Mouse (Mus musculus): Measurements from ENCODE around the gene Cdk19. TPM values are rescaled to one million over a fixed set of nuclear protein-coding genes. Genes with fewer than 3 reads are reported as not detected.

Gene Cdk19
- polyA plus RNA-seq, 1 experiment, result 18.2 TPM

DNA sequence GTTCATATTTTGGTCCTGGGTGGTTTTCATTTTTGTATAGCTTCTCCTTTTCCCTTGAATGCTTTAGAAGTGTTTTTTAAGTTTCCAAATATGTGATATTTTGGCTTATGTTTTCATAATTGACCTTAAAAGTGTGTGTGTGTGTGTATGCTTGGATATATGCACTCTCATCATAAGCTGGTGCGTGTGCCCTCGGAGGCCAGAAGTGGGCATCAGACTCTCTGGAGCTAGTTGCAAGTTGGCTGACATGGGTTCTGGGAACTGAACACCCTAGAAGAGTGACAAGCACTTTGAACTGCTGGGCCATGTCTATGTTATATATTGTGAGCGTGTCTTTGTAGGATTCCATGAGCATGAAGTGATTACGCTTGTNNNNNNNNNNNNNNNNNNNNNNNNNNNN lies 110.8 kb downstream of the Cdk19 start:
- Histone ChIP-seq H3K4me1 (ENCODE audit: control insufficient read depth, insufficient read depth, low read length) (peaks cover 2% of the 10 kb centered on the region), H3K27ac (ENCODE audit: control insufficient read depth, insufficient read depth, low read depth, low read length, poor library complexity) (no peak overlapping the region), H3K4me3 (replicated peaks; ENCODE audit: control insufficient read depth, low read depth, low read length) (no peak overlapping the region)
- WGBS, result 90% methylated on average over 4 of the region's 4 CpGs
- TF ChIP-seq CTCF (IDR thresholded peaks at IDR 0.05; ENCODE audit: control insufficient read depth, insufficient read depth, low read length) (no peak), POLR2A (IDR thresholded peaks at IDR 0.05; ENCODE audit: borderline replicate concordance, control insufficient read depth, low read depth, low read length) (no peak)

DNA sequence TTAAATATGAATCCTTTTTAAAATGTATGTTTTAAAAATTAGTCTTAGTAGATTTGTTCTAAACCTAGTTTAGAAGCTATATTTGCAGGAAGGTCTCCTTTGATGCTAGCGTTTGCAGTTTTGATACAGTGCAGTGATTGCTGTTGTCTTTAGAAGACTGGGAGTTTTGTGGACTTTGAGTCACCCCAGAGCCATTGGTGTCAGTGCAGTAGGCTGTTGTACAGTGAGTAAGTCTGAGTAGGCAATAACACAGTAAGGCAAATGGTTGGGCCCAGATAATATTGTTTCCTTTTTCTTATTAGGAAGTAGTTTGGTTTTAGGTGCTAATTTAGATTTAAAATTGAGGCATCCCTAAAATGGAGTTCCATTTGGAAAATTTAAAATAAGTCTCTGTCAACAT lies 117.8 kb downstream of the Cdk19 start:
- 88% methylated on average over 1 of the region's 1 CpGs for WGBS
- no peak for TF ChIP-seq POLR2A (IDR thresholded peaks at IDR 0.05; ENCODE audit: borderline replicate concordance, control insufficient read depth, low read depth, low read length)
- TF ChIP-seq CTCF (IDR thresholded peaks at IDR 0.05; ENCODE audit: control insufficient read depth, insufficient read depth, low read length), result no peak
- H3K27ac ChIP-seq (ENCODE audit: control insufficient read depth, insufficient read depth, low read depth, low read length, poor library complexity), result no peak overlapping the region
- peaks cover 5% of the 10 kb centered on the region; the same call in 1 of the 2 replicates for H3K4me1 ChIP-seq (ENCODE audit: control insufficient read depth, insufficient read depth, low read length)
- H3K4me3 ChIP-seq (replicated peaks; ENCODE audit: control insufficient read depth, low read depth, low read length), result no peak overlapping the region

DNA sequence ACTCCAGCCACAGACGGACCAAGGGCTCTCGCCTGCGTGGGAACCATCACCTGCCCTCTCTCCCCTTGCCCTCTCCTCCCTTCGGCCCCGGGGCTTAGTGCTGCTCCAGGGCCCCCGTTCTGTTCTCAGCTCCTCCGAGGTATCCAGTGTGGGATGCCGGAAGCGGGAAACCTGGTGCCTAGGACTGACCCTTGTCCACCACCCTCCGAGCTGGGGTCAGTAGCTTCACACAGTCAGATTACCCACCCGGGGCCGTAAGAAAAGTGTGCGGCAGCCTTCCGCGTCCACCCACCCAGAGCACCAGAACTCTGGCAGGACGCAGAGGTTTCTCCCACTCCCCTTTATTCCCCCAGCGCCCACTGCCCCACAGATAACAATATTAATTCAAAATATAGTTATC lies 119.8 kb downstream of the Cdk19 start:
- no peak overlapping the region for H3K4me3 ChIP-seq (replicated peaks; ENCODE audit: control insufficient read depth, low read depth, low read length)
- WGBS, result 91% methylated on average over 17 of the region's 17 CpGs
- no peak overlapping the region for H3K27ac ChIP-seq (ENCODE audit: control insufficient read depth, insufficient read depth, low read depth, low read length, poor library complexity)
- TF ChIP-seq POLR2A (IDR thresholded peaks at IDR 0.05; ENCODE audit: borderline replicate concordance, control insufficient read depth, low read depth, low read length) (no peak), CTCF (IDR thresholded peaks at IDR 0.05; ENCODE audit: control insufficient read depth, insufficient read depth, low read length) (no peak)
- H3K4me1 ChIP-seq (ENCODE audit: control insufficient read depth, insufficient read depth, low read length), result peaks cover 5% of the 10 kb centered on the region; the same call in 1 of the 2 replicates

DNA sequence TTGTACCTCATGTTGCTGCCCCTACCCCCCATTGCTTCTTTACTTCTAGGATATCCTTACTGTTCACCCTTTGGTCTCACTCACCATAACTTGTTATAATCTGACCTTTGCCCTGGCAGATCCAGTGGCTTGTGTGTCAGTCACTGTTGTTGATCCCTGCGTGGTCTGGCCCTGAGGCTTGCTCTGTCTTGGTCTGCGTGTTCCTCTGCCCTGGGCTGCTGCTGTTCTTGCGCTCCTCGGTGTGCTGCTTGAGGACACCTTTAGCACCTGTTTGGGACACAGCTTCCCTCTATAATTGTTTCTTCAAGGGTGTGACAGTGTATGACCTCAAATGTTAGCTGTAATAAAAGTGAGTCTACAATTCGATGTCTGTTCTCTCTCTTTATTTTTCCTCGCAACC lies 122.0 kb downstream of the Cdk19 start:
- Histone ChIP-seq H3K27ac (ENCODE audit: control insufficient read depth, insufficient read depth, low read depth, low read length, poor library complexity) (no peak overlapping the region), H3K4me1 (ENCODE audit: control insufficient read depth, insufficient read depth, low read length) (peaks cover 5% of the 10 kb centered on the region; the same call in 1 of the 2 replicates), H3K4me3 (replicated peaks; ENCODE audit: control insufficient read depth, low read depth, low read length) (no peak overlapping the region)
- no peak for TF ChIP-seq CTCF (IDR thresholded peaks at IDR 0.05; ENCODE audit: control insufficient read depth, insufficient read depth, low read length)
- no peak for TF ChIP-seq POLR2A (IDR thresholded peaks at IDR 0.05; ENCODE audit: borderline replicate concordance, control insufficient read depth, low read depth, low read length)
- 71% methylated on average over 6 of the region's 6 CpGs for WGBS

DNA sequence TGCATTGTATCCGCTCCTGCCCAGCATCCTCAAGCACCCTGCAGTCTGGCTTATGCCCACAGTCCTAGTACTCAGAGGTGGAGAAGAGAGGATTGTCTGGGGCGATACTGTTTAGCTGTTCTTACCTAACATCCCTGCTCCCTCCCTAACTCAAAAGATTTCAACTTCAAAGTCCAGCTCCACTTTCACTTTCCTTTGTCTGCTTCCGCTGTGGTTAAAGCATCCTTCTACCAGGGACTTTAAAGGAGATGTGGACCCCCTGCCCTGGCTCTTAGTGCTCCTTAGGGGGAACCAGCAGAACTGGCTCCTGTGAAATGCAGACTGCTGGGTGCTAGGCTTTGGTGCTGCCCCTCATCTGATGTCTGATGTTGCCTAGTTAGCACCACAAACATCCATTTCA lies 122.9 kb downstream of the Cdk19 start:
- Histone ChIP-seq H3K4me3 (replicated peaks; ENCODE audit: control insufficient read depth, low read depth, low read length) (peak overlapping the region; percentile 69), H3K27ac (ENCODE audit: control insufficient read depth, insufficient read depth, low read depth, low read length, poor library complexity) (peak overlapping the region; percentile 64; the same call in 1 of the 2 replicates), H3K4me1 (ENCODE audit: control insufficient read depth, insufficient read depth, low read length) (peaks cover 5% of the 10 kb centered on the region; the same call in 1 of the 2 replicates)
- no peak for TF ChIP-seq POLR2A (IDR thresholded peaks at IDR 0.05; ENCODE audit: borderline replicate concordance, control insufficient read depth, low read depth, low read length)
- TF ChIP-seq CTCF (IDR thresholded peaks at IDR 0.05; ENCODE audit: control insufficient read depth, insufficient read depth, low read length), result no peak
- 14% methylated on average over 3 of the region's 3 CpGs for WGBS

DNA sequence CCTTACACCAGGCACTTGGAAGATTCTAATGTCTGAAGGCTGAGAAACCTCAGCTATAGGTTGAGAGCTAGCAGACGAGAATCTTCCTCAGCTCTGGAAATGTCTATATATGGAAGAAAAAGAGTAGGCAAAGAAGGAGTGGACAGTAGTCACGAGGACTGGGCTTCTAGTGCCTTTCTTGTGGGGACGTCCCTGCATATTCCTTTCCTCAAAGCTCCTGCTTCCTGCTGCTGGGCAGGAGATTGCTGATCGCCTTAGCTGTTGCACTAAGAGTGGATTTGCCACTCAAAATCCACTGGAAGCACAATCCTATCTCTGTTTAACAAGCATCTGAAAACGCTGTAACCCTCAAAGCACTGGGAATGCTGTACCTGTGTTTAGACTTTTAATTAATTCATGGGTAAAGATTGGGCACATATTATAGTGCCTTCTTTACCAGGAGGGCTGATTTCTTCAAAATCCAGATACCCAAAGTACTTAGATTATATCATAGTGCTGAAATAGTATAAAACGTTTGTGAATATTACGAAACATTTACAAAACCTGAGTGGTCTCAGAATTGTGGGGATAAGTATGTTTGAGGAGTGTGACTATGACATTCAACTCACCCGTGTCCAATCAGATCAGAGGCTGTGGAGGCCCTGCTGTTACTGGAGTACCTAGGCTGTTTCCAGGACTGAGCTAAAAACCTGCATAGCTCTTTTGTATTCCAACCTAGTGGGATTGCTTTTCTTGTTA lies 128.0 kb downstream of the Cdk19 start:
- Histone ChIP-seq H3K27ac (ENCODE audit: control insufficient read depth, insufficient read depth, low read depth, low read length, poor library complexity) (no peak overlapping the region), H3K4me1 (ENCODE audit: control insufficient read depth, insufficient read depth, low read length) (no peaks in the 10 kb centered on the region), H3K4me3 (replicated peaks; ENCODE audit: control insufficient read depth, low read depth, low read length) (no peak overlapping the region)
- 55% methylated on average over 8 of the region's 8 CpGs for WGBS
- no peak for TF ChIP-seq POLR2A (IDR thresholded peaks at IDR 0.05; ENCODE audit: borderline replicate concordance, control insufficient read depth, low read depth, low read length)
- no peak for TF ChIP-seq CTCF (IDR thresholded peaks at IDR 0.05; ENCODE audit: control insufficient read depth, insufficient read depth, low read length)

DNA sequence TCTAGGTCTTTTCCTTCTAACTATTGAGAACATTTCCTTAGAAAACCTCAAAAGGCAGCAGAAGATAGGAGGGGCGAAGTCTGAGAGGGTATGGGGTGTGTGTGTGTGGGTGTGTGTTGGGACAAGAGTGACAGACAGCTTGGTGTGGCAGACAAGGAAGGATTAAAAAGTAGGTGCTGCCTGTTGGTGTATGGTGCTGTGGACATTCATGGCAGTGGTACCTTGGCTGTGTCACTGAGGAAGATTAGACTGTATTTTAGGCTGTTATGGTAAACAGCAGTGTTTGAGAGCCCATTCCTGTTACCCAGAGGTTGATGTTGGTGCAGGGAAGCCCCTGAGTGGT lies 128.5 kb downstream of the Cdk19 start:
- Histone ChIP-seq H3K4me3 (replicated peaks; ENCODE audit: control insufficient read depth, low read depth, low read length) (no peak overlapping the region), H3K4me1 (ENCODE audit: control insufficient read depth, insufficient read depth, low read length) (no peaks in the 10 kb centered on the region), H3K27ac (ENCODE audit: control insufficient read depth, insufficient read depth, low read depth, low read length, poor library complexity) (no peak overlapping the region)
- WGBS, result 81% methylated on average over 1 of the region's 1 CpGs
- TF ChIP-seq POLR2A (IDR thresholded peaks at IDR 0.05; ENCODE audit: borderline replicate concordance, control insufficient read depth, low read depth, low read length), result no peak
- no peak for TF ChIP-seq CTCF (IDR thresholded peaks at IDR 0.05; ENCODE audit: control insufficient read depth, insufficient read depth, low read length)

DNA sequence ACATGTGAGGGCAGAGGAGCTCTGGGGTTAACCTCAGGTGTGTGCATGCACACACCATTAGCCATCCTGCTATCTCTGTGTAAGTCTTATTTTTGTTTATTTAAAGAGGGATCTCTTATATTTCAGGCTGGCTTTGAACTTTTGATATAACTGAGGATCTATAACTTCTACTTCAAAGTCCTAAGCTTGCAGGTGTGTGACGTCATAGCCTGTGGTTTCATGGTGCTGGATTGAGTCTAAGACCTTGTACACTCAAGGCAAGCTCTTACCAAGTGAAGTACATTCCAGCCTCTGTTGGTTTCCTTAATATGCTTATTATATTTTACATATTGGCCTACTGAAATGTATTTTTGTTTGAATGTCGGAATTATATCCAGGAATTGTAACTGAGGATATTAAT lies 129.8 kb downstream of the Cdk19 start:
- WGBS, result 59% methylated on average over 2 of the region's 2 CpGs
- TF ChIP-seq CTCF (IDR thresholded peaks at IDR 0.05; ENCODE audit: control insufficient read depth, insufficient read depth, low read length), result no peak
- no peak for TF ChIP-seq POLR2A (IDR thresholded peaks at IDR 0.05; ENCODE audit: borderline replicate concordance, control insufficient read depth, low read depth, low read length)
- no peak overlapping the region for H3K27ac ChIP-seq (ENCODE audit: control insufficient read depth, insufficient read depth, low read depth, low read length, poor library complexity)
- no peaks in the 10 kb centered on the region for H3K4me1 ChIP-seq (ENCODE audit: control insufficient read depth, insufficient read depth, low read length)
- H3K4me3 ChIP-seq (replicated peaks; ENCODE audit: control insufficient read depth, low read depth, low read length), result no peak overlapping the region

All from bone marrow, adult 2 months (tissue).